8 mouse cellular contexts compared by ENCODE assay signal in the genomic region with DNA sequence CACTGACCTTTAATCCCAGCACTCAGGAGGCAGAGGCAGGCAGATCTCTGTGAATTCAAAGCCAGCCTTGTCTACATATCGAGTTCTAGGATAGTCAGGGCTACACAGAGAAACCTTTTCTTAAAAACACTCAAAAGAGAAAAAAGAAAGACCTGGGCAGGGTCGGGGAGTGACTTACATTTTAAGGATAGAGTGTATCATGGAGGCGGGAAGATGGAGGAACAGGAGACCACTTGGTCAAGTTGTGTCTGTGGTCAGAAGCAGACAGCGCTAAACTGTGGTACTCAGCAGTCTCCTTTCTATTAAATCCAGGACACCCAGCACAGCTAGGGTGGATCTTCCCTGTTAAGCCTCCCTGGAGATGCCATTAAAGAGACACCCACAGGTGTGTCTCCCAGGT. TPM values are rescaled to one million over a fixed set of nuclear protein-coding genes. Genes with fewer than 3 reads are reported as not detected.
DNase-seq lines count a peak whose midpoint lies in the region; ATAC-seq lines count a peak whose summit lies in the region.

TSS of gene Rps6ka5 (minus strand) at position 333 of the 400 bp plus-strand sequence.

- no peaks in the 10 kb centered on the region for H3K36me3 ChIP-seq in kidney, embryonic 15.5 days
- no peaks in the 10 kb centered on the region for H3K36me3 ChIP-seq in forebrain, embryonic 12.5 days (replicated peaks)
- no peaks in the 10 kb centered on the region for H3K36me3 ChIP-seq in hindbrain, embryonic 16.5 days (ENCODE audit: control insufficient read depth, insufficient read depth, low read length)
- H3K36me3 ChIP-seq in megakaryocyte, embryonic 14.5 days (replicated peaks; ENCODE audit: low read length): peaks cover 4% of the 10 kb centered on the region

- no peak within 1 kb of the TSS for H3K9ac ChIP-seq in kidney, embryonic 15.5 days
- no peak within 1 kb of the TSS for H3K9ac ChIP-seq in forebrain, embryonic 12.5 days
- H3K9ac ChIP-seq in hindbrain, embryonic 16.5 days (ENCODE audit: low read depth, low read length): no peak within 1 kb of the TSS

- no peaks in the 10 kb centered on the region for H3K27me3 ChIP-seq in kidney, embryonic 15.5 days
- no peaks in the 10 kb centered on the region for H3K27me3 ChIP-seq in forebrain, embryonic 12.5 days
- no peaks in the 10 kb centered on the region for H3K27me3 ChIP-seq in hindbrain, embryonic 16.5 days (replicated peaks; ENCODE audit: control insufficient read depth, insufficient read depth, low read length)
- H3K27me3 ChIP-seq in megakaryocyte, embryonic 14.5 days (replicated peaks): no peaks in the 10 kb centered on the region

- DNase-seq in kidney, postnatal 36 days: no peak
- DNase-seq in right cerebral cortex, adult 2 months (ENCODE audit: low spot score in 2 of 2): no peak
- no peak for DNase-seq in spleen, postnatal 4 days (ENCODE audit: low spot score in 2 of 2)
- DNase-seq in lung, postnatal 36 days: no peak

- 93% methylated on average over 4 of the region's 4 CpGs for WGBS in kidney, embryonic 15.5 days
- 95% methylated on average over 4 of the region's 4 CpGs for WGBS in forebrain, embryonic 12.5 days
- 97% methylated on average over 4 of the region's 4 CpGs for WGBS in hindbrain, embryonic 16.5 days

- no peak within 1 kb of the TSS for H3K27ac ChIP-seq in kidney, embryonic 15.5 days
- no peak within 1 kb of the TSS for H3K27ac ChIP-seq in forebrain, embryonic 12.5 days
- no peak within 1 kb of the TSS for H3K27ac ChIP-seq in hindbrain, embryonic 16.5 days (ENCODE audit: low read depth, low read length)

- peaks cover 20% of the 10 kb centered on the region for H3K4me1 ChIP-seq in kidney, embryonic 15.5 days
- peaks cover 17% of the 10 kb centered on the region for H3K4me1 ChIP-seq in forebrain, embryonic 12.5 days
- H3K4me1 ChIP-seq in hindbrain, embryonic 16.5 days (ENCODE audit: control insufficient read depth, insufficient read depth, low read depth, low read length): peaks cover 12% of the 10 kb centered on the region
- H3K4me1 ChIP-seq in megakaryocyte, embryonic 14.5 days: peaks cover 64% of the 10 kb centered on the region

- peak within 1 kb of the TSS; percentile 75 for H3K4me2 ChIP-seq in kidney, embryonic 15.5 days
- H3K4me2 ChIP-seq in forebrain, embryonic 12.5 days: peak within 1 kb of the TSS; percentile 82
- peak within 1 kb of the TSS; percentile 62 for H3K4me2 ChIP-seq in hindbrain, embryonic 16.5 days (ENCODE audit: low read length)

- no peaks in the 10 kb centered on the region for H3K9me3 ChIP-seq in kidney, embryonic 15.5 days (replicated peaks)
- H3K9me3 ChIP-seq in forebrain, embryonic 12.5 days: no peaks in the 10 kb centered on the region
- H3K9me3 ChIP-seq in hindbrain, embryonic 16.5 days (ENCODE audit: control insufficient read depth, low read length): no peaks in the 10 kb centered on the region
- H3K9me3 ChIP-seq in megakaryocyte, embryonic 14.5 days: no peaks in the 10 kb centered on the region

- ATAC-seq in kidney, embryonic 15.5 days (replicated peaks; ENCODE audit: low FRiP score): no peak
- ATAC-seq in forebrain, embryonic 12.5 days (ENCODE audit: low FRiP score): no peak
- no peak for ATAC-seq in hindbrain, embryonic 16.5 days

- 0 out of 2 replicates have a peak within 1 kb of the TSS, but pooled peaks have one; percentile 68 for H3K4me3 ChIP-seq in kidney, embryonic 15.5 days (replicated peaks)
- H3K4me3 ChIP-seq in forebrain, embryonic 12.5 days (replicated peaks): no peak within 1 kb of the TSS
- H3K4me3 ChIP-seq in hindbrain, embryonic 16.5 days (ENCODE audit: low read length): no peak within 1 kb of the TSS; the same call in 1 of the 2 replicates
- peak within 1 kb of the TSS; percentile 69 for H3K4me3 ChIP-seq in megakaryocyte, embryonic 14.5 days (replicated peaks)

RNA-seq across cellular contexts. Expression of gene Rps6ka5, which starts in this region (rescaled TPM):
- polyA plus RNA-seq in kidney, embryonic 15.5 days (2015; fragmentation: Nextera tagmentation; extraction: Ambion mirVana): 3.9 and 4.9 TPM in 2 replicates
- 6.4 and 6.5 TPM in 2 replicates for polyA plus RNA-seq in forebrain, embryonic 12.5 days (2016; fragmentation: Nextera tagmentation; extraction: Ambion mirVana)
- 5.7 and 6.4 TPM in 2 replicates for polyA plus RNA-seq in hindbrain, embryonic 16.5 days (2015; fragmentation: Nextera tagmentation; extraction: Ambion mirVana)
- 1.3 and 4.9 TPM in 2 replicates for polyA plus RNA-seq in megakaryocyte, embryonic 14.5 days (2012; ENCODE audit: insufficient read depth, low replicate concordance)

Comparison
In these comparisons a context has a peak if more than half of its experiments do, and no peak if none do; other contexts are left out.
1. H3K4me3 ChIP-seq: peak in kidney, embryonic 15.5 days (single experiment) and megakaryocyte, embryonic 14.5 days (single experiment); none in forebrain, embryonic 12.5 days (single experiment) and hindbrain, embryonic 16.5 days (single experiment).
2. Peak in every context shown above with its lines, with median percentiles within 50 percentile points of each other: H3K4me2 ChIP-seq.